Mouse (Mus musculus): ENCODE results near the gene Ropn1l.

- no peak for TF ChIP-seq POLR2A (IDR thresholded peaks at IDR 0.05; ENCODE audit: low read depth, low read length)
- no peak for TF ChIP-seq CTCF (IDR thresholded peaks at IDR 0.05; ENCODE audit: extremely low read depth, insufficient read depth, insufficient read length, insufficient replicate concordance)
These were observed 24.1 kb downstream of the Ropn1l start for GRCm38 (mm10) chr15:31429429-31429828.

All from spleen, adult 2 months (tissue).